Mouse (Mus musculus): ENCODE measurements at regions not wholly inside any gene's neighbourhood (a gene's known extent, or its start where the extent isn't known, plus 50 kb on each side); places are given as distances from the start of the nearest gene placed in this dataset.

GRCm38 (mm10) chr1:110813191-110813590 is 164.2 kb downstream of the Cdh19 start:
- Histone ChIP-seq H3K27ac (ENCODE audit: low read depth, low read length) (no peak overlapping the region), H3K27me3 (ENCODE audit: control insufficient read depth, insufficient read depth, low read length) (no peaks in the 10 kb centered on the region), H3K36me3 (ENCODE audit: control insufficient read depth, insufficient read depth, low read length) (no peaks in the 10 kb centered on the region), H3K9ac (ENCODE audit: low read depth, low read length) (no peak overlapping the region), H3K4me1 (replicated peaks; ENCODE audit: control insufficient read depth, insufficient read depth, low read length) (no peaks in the 10 kb centered on the region), H3K4me3 (ENCODE audit: low read depth, low read length) (no peak overlapping the region), H3K4me2 (replicated peaks; ENCODE audit: low read depth, low read length) (no peak overlapping the region), H3K9me3 (ENCODE audit: control insufficient read depth, low read length) (no peaks in the 10 kb centered on the region)
- WGBS = 98% methylated on average over 7 of the region's 7 CpGs
- no peak for ATAC-seq (ENCODE audit: low FRiP score)
- DNase-seq (ENCODE audit: low spot score) = no peak

- Histone ChIP-seq H3K27me3 (ENCODE audit: control insufficient read depth, insufficient read depth, low read length) (no peaks in the 10 kb centered on the region), H3K9me3 (ENCODE audit: control insufficient read depth, low read length) (no peaks in the 10 kb centered on the region), H3K4me1 (replicated peaks; ENCODE audit: control insufficient read depth, insufficient read depth, low read length) (no peaks in the 10 kb centered on the region), H3K4me3 (ENCODE audit: low read depth, low read length) (no peak overlapping the region), H3K4me2 (replicated peaks; ENCODE audit: low read depth, low read length) (no peak overlapping the region), H3K27ac (ENCODE audit: low read depth, low read length) (no peak overlapping the region), H3K36me3 (ENCODE audit: control insufficient read depth, insufficient read depth, low read length) (no peaks in the 10 kb centered on the region), H3K9ac (ENCODE audit: low read depth, low read length) (no peak overlapping the region)
- no peak for DNase-seq (ENCODE audit: low spot score)
- 36% methylated on average over 5 of the region's 5 CpGs for WGBS
- peak; percentile 80 for ATAC-seq (ENCODE audit: low FRiP score)
These were observed 178.1 kb downstream of the Cdh19 start for GRCm38 (mm10) chr1:110799157-110799764.

DNA sequence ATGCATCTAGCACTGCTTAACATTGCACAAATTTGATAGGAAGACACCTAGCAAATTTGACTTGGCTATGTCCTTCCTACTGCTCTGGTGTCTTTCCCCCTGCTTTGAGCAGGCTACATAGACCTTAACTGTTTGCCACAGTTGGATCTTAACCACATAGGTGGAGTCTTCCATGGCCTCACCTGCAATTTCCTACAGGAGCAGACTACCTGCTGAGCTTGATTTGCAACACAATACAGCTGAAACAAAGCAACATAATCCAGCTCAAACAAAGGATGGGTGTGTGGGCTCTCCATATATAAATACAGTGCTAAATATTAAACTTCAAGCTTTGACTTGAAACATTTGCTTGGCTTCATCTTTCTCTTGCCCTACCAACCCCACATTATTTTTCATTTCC is 186.8 kb downstream of the Cdh19 start:
- DNase-seq (ENCODE audit: low spot score) (no peak), ATAC-seq (ENCODE audit: low FRiP score) (no peak)
- Histone ChIP-seq H3K9ac (ENCODE audit: low read depth, low read length) (no peak overlapping the region), H3K4me1 (replicated peaks; ENCODE audit: control insufficient read depth, insufficient read depth, low read length) (no peaks in the 10 kb centered on the region), H3K27ac (ENCODE audit: low read depth, low read length) (no peak overlapping the region), H3K36me3 (ENCODE audit: control insufficient read depth, insufficient read depth, low read length) (no peaks in the 10 kb centered on the region), H3K9me3 (ENCODE audit: control insufficient read depth, low read length) (no peaks in the 10 kb centered on the region), H3K27me3 (ENCODE audit: control insufficient read depth, insufficient read depth, low read length) (no peaks in the 10 kb centered on the region), H3K4me2 (replicated peaks; ENCODE audit: low read depth, low read length) (no peak overlapping the region), H3K4me3 (ENCODE audit: low read depth, low read length) (no peak overlapping the region)

DNA sequence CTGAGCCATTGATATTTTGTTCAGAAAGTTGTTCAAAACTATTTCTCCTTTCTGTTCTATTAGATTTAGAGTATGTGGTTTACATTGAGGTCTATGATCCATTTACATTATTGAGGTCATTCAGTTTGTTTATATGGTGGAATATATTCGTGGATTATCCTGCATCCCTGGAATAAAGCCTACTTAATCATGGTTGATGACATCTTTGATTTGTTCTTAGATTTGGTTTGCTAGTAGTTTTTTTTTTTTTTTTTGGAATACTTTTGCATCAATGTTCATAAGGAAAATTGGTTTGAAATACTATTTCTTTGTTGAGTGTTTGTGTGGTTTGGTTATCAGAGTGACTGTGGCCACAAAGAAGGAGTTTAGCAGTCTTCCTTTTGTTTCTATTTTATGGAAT is 202.0 kb downstream of the Cdh19 start:
- ATAC-seq (ENCODE audit: low FRiP score) (no peak), DNase-seq (ENCODE audit: low spot score) (no peak)
- Histone ChIP-seq H3K9ac (ENCODE audit: low read depth, low read length) (no peak overlapping the region), H3K4me2 (replicated peaks; ENCODE audit: low read depth, low read length) (no peak overlapping the region), H3K4me1 (replicated peaks; ENCODE audit: control insufficient read depth, insufficient read depth, low read length) (no peaks in the 10 kb centered on the region), H3K4me3 (ENCODE audit: low read depth, low read length) (no peak overlapping the region), H3K36me3 (ENCODE audit: control insufficient read depth, insufficient read depth, low read length) (no peaks in the 10 kb centered on the region), H3K27me3 (ENCODE audit: control insufficient read depth, insufficient read depth, low read length) (no peaks in the 10 kb centered on the region), H3K27ac (ENCODE audit: low read depth, low read length) (no peak overlapping the region), H3K9me3 (ENCODE audit: control insufficient read depth, low read length) (no peaks in the 10 kb centered on the region)
- 71% methylated on average over 1 of the region's 1 CpGs for WGBS

GRCm38 (mm10) chr1:110774848-110775247 is 202.5 kb downstream of the Cdh19 start:
- no peak overlapping the region for H3K27ac ChIP-seq (ENCODE audit: low read depth, low read length)
- H3K4me3 ChIP-seq (ENCODE audit: low read depth, low read length) = no peak overlapping the region
- no peak overlapping the region for H3K4me2 ChIP-seq (replicated peaks; ENCODE audit: low read depth, low read length)
- H3K9ac ChIP-seq (ENCODE audit: low read depth, low read length) = no peak overlapping the region
- no peaks in the 10 kb centered on the region for H3K4me1 ChIP-seq (replicated peaks; ENCODE audit: control insufficient read depth, insufficient read depth, low read length)
- H3K9me3 ChIP-seq (ENCODE audit: control insufficient read depth, low read length) = no peaks in the 10 kb centered on the region
- H3K27me3 ChIP-seq (ENCODE audit: control insufficient read depth, insufficient read depth, low read length) = no peaks in the 10 kb centered on the region
- DNase-seq (ENCODE audit: low spot score) (no peak), ATAC-seq (ENCODE audit: low FRiP score) (no peak)
- H3K36me3 ChIP-seq (ENCODE audit: control insufficient read depth, insufficient read depth, low read length) = no peaks in the 10 kb centered on the region

DNA sequence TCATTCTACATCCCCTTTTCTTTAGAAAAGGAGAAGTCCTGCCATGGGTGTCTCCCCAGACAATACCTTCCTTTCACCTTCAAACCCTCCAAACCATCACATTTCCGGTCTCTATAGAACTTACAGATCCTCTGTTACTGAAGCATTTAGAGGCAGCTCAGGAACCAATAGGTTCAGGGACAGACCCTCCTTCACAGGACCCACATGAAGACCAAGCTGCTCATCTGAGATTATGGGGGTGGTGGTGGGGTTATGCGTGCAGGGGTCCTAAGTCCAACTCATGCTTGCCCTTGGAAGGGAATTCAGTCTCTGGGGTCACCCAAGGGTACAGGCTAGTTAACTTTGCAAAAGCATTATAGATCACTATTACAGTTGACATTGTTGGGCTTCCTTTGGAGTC is 203.3 kb downstream of the Cdh19 start:
- DNase-seq (ENCODE audit: low spot score) = no peak
- 85% methylated on average over 2 of the region's 2 CpGs for WGBS
- no peaks in the 10 kb centered on the region for H3K36me3 ChIP-seq (ENCODE audit: control insufficient read depth, insufficient read depth, low read length)

DNA sequence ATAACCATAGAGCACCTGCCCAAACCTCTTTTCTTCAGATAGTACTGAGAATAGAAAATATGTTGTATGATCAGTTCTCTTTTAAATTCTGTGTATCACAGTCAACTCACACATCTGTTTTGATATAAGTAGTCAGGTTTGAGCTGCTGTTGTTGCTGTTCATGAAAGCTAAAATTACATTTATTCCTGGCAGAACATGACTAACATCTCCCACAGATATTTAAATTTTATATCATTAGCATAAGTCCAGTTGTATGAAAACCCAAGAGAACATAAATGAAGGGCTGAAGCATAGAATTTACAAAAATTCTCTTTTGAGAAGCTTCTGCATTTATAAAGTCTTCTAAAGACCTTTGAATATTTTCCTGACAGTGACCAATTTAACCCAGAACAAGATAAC is 252.5 kb downstream of the Cdh19 start:
- no peak overlapping the region for H3K27ac ChIP-seq (ENCODE audit: low read depth, low read length)
- H3K27me3 ChIP-seq (ENCODE audit: control insufficient read depth, insufficient read depth, low read length) = no peaks in the 10 kb centered on the region
- H3K4me1 ChIP-seq (replicated peaks; ENCODE audit: control insufficient read depth, insufficient read depth, low read length) = no peaks in the 10 kb centered on the region
- H3K4me3 ChIP-seq (ENCODE audit: low read depth, low read length) = no peak overlapping the region
- H3K36me3 ChIP-seq (ENCODE audit: control insufficient read depth, insufficient read depth, low read length) = no peaks in the 10 kb centered on the region
- no peak for ATAC-seq (ENCODE audit: low FRiP score)
- H3K9me3 ChIP-seq (ENCODE audit: control insufficient read depth, low read length) = no peaks in the 10 kb centered on the region
- no peak overlapping the region for H3K9ac ChIP-seq (ENCODE audit: low read depth, low read length)
- no peak for DNase-seq (ENCODE audit: low spot score)
- no peak overlapping the region for H3K4me2 ChIP-seq (replicated peaks; ENCODE audit: low read depth, low read length)

More for the DNA sequence above, 203.3 kb downstream of the Cdh19 start:
- H3K27me3 ChIP-seq (ENCODE audit: control insufficient read depth, insufficient read depth, low read length) = no peaks in the 10 kb centered on the region
- H3K9ac ChIP-seq (ENCODE audit: low read depth, low read length) = no peak overlapping the region
- no peak overlapping the region for H3K27ac ChIP-seq (ENCODE audit: low read depth, low read length)
- no peak overlapping the region for H3K4me3 ChIP-seq (ENCODE audit: low read depth, low read length)
- no peaks in the 10 kb centered on the region for H3K4me1 ChIP-seq (replicated peaks; ENCODE audit: control insufficient read depth, insufficient read depth, low read length)
- no peak overlapping the region for H3K4me2 ChIP-seq (replicated peaks; ENCODE audit: low read depth, low read length)
- H3K9me3 ChIP-seq (ENCODE audit: control insufficient read depth, low read length) = no peaks in the 10 kb centered on the region
- ATAC-seq (ENCODE audit: low FRiP score) = no peak

All from hindbrain, embryonic 11.5 days (tissue).